Mouse (Mus musculus) intestine, embryonic 16.5 days (tissue): ENCODE data around the gene Mllt11. TPM values are rescaled to one million over a fixed set of nuclear protein-coding genes. Genes with fewer than 3 reads are reported as not detected.

Experiments
- ATAC-seq: fragments of 200-750 bp; cut with Nextera tagmentation; 2 replicates; pipeline ENCODE4 v1.8.0; 2017; ENCODE audit warnings: moderate TSS enrichment, moderate library complexity
- H3K27ac ChIP-seq: fragments of 300-500 bp; sonication (generic); 2 replicates; pipeline ENCODE4 v1.5.1; 2014; ENCODE audit warnings: mild to moderate bottlenecking, low read length
- H3K27me3 ChIP-seq: fragments of 300-500 bp; sonication (generic); replicated peaks from 2 replicates; pipeline ENCODE4 v1.6.1; 2014; ENCODE audit warnings: low read length, control low read depth, mixed read lengths; ENCODE audit not compliant: control insufficient read depth, insufficient read depth
- H3K36me3 ChIP-seq: fragments of 300-500 bp; sonication (generic); 2 replicates; pipeline ENCODE4 v1.6.1; 2014; ENCODE audit warnings: low read length, control low read depth; ENCODE audit not compliant: control insufficient read depth, insufficient read depth
- H3K4me1 ChIP-seq: fragments of 300-500 bp; sonication (generic); 2 replicates; pipeline ENCODE4 v1.6.1; 2014; ENCODE audit warnings: low read length, control low read depth, mixed read lengths; ENCODE audit not compliant: control insufficient read depth, insufficient read depth
- H3K4me2 ChIP-seq: fragments of 300-500 bp; sonication (generic); 2 replicates; pipeline ENCODE4 v1.6.1; 2014; ENCODE audit warnings: low read depth, low read length, control low read depth
- H3K4me3 ChIP-seq: fragments of 300-500 bp; sonication (generic); 2 replicates; pipeline ENCODE4 v1.5.1; 2014; ENCODE audit warnings: mild to moderate bottlenecking, low read length
- H3K9ac ChIP-seq: fragments of 300-500 bp; sonication (generic); 2 replicates; pipeline ENCODE4 v1.6.1; 2014; ENCODE audit warnings: low read depth, low read length
- H3K9me3 ChIP-seq: fragments of 300-500 bp; sonication (generic); 2 replicates; pipeline ENCODE4 v1.6.1; 2016; ENCODE audit warnings: low read length, control low read depth; ENCODE audit not compliant: control insufficient read depth
- WGBS: fragments of 180-500 bp; shearing (Covaris S2); extraction: QIAGEN DNeasy Blood & Tissue Kit; methylation state at CpG from one replicate; pipeline ENCODE4 v1.1.7; 2014; 5-methylcytosine and 5-hydroxymethylcytosine counted together
- polyA plus RNA-seq: library from polyadenylated mRNA; unstranded; fragments of >200 nt; fragmentation: Nextera tagmentation; extraction: Ambion mirVana; gene quantifications from 2 replicates; pipeline ENCODE4 v1.2.1, GENCODE M21; 2015

The Mllt11 gene
- polyA plus RNA-seq, 1 experiment from 2014 or later, result 15.0 TPM

GRCm38 (mm10) chr3:95210585-95210984, 21.4 kb downstream of the Mllt11 start:
- no peak overlapping the region for H3K9ac ChIP-seq
- H3K4me3 ChIP-seq, result no peak overlapping the region
- no peak for ATAC-seq
- WGBS, result 88% methylated on average over 2 of the region's 2 CpGs
- no peaks in the 10 kb centered on the region for H3K36me3 ChIP-seq
- H3K4me2 ChIP-seq, result no peak overlapping the region
- no peaks in the 10 kb centered on the region for H3K27me3 ChIP-seq
- H3K9me3 ChIP-seq, result no peaks in the 10 kb centered on the region
- H3K4me1 ChIP-seq, result 0 out of 2 replicates have a peak, but pooled peaks cover 3% of the 10 kb centered on the region
- H3K27ac ChIP-seq, result no peak overlapping the region

DNA sequence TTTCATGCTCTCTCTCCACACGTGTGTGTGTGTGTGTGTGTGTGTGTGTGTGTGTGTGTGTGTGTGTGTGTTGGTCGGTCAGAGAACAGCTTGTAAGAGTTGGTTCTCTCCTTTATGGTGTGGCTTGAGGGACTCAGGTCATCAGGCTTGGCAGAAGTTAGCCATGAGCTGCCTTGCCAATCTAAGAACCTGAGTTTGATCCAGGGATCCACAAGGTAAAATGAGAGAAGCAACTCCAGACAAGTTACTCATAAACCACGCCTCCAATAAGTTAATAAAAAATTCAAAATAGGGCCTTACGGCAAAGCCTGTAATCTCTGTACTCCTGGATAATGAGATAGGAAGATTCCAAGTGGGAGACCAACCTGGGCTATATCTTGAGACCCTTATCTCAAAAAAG, 23.7 kb downstream of the Mllt11 start:
- no peaks in the 10 kb centered on the region for H3K9me3 ChIP-seq
- no peak overlapping the region for H3K4me2 ChIP-seq
- H3K36me3 ChIP-seq, result peaks cover under 1% of the 10 kb centered on the region
- H3K4me1 ChIP-seq, result no peaks in the 10 kb centered on the region
- no peak overlapping the region for H3K4me3 ChIP-seq
- no peaks in the 10 kb centered on the region for H3K27me3 ChIP-seq
- H3K27ac ChIP-seq, result no peak overlapping the region
- ATAC-seq, result no peak
- H3K9ac ChIP-seq, result no peak overlapping the region
- 84% methylated on average over 4 of the region's 4 CpGs for WGBS

DNA sequence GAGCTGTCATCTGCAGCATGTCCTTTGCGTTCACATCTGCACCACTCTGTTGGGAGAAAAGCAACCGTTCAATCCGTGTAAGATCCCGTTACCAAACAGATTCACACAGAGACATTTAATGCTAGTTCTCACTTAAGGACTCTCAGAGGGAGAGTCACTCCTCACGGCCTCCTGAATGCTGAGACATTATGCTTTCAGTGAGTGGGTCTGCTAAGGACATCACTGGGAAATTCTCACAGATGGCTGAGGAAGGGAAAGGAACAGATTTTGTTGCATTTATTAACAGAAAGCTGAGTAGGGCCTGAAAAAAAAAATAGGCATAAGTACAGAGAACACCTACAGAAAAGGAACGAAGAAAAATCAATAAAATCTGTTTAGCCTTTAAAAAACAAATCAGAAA, 28.1 kb downstream of the Mllt11 start:
- no peak for ATAC-seq

DNA sequence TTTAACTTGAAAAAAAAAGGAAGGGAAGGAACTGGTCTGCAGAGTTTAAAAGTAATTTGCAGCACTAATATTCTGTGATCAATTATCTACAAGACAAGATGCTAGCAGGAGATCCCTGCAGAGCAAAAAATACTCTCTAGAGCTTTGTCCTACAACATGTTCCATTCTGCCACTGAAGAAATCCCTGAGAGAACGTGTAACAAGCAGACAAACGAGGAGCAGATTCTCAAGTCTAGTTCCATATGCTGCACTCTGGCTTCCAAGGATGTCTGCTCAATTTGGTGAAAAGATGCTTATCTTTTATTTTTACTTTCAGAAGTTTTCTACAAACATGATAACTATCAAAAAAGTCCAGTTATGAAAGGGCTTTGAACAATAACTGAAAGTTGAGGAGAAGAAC, 31.4 kb downstream of the Mllt11 start:
- H3K27ac ChIP-seq, result no peak overlapping the region
- WGBS, result 83% methylated on average over 2 of the region's 2 CpGs
- no peaks in the 10 kb centered on the region for H3K9me3 ChIP-seq
- no peak for ATAC-seq
- no peaks in the 10 kb centered on the region for H3K4me1 ChIP-seq
- H3K27me3 ChIP-seq, result no peaks in the 10 kb centered on the region
- no peak overlapping the region for H3K9ac ChIP-seq
- H3K4me2 ChIP-seq, result no peak overlapping the region
- H3K36me3 ChIP-seq, result peaks cover 12% of the 10 kb centered on the region
- no peak overlapping the region for H3K4me3 ChIP-seq

More for the DNA sequence above, 28.1 kb downstream of the Mllt11 start:
- H3K9ac ChIP-seq, result no peak overlapping the region
- H3K4me3 ChIP-seq, result no peak overlapping the region
- no peak overlapping the region for H3K27ac ChIP-seq
- H3K9me3 ChIP-seq, result no peaks in the 10 kb centered on the region
- H3K27me3 ChIP-seq, result no peaks in the 10 kb centered on the region
- H3K4me2 ChIP-seq, result no peak overlapping the region
- peaks cover 12% of the 10 kb centered on the region for H3K36me3 ChIP-seq
- 91% methylated on average over 6 of the region's 6 CpGs for WGBS
- no peaks in the 10 kb centered on the region for H3K4me1 ChIP-seq

GRCm38 (mm10) chr3:95200132-95200531, 31.8 kb downstream of the Mllt11 start:
- WGBS, result 86% methylated on average over 7 of the region's 7 CpGs
- no peak overlapping the region for H3K27ac ChIP-seq
- no peak for ATAC-seq

DNA sequence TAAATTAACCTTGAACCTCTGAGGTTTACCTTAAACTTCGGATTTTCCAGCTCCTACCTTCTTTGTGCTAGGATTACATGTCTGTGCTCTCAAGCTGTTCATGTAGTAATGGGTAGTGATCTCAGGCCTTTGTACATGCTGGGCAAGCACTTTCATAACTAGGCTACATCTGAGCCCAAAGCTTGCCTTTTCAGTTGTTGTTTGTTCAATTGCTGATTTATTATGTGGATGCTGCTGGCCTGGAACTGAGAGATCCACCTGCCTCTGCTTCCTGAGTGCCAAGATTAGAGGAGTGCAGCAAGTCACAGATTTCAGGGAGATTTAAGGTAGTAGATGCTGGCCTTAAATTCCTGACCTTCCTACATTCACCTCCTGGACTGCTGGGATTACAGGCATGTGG, 32.9 kb downstream of the Mllt11 start:
- Histone ChIP-seq H3K9ac (no peak overlapping the region), H3K27me3 (no peaks in the 10 kb centered on the region), H3K4me2 (no peak overlapping the region), H3K27ac (no peak overlapping the region), H3K36me3 (peaks cover 15% of the 10 kb centered on the region), H3K4me1 (no peaks in the 10 kb centered on the region), H3K4me3 (no peak overlapping the region), H3K9me3 (no peaks in the 10 kb centered on the region)
- 83% methylated on average over 1 of the region's 1 CpGs for WGBS
- ATAC-seq, result no peak

More at GRCm38 (mm10) chr3:95200132-95200531, 31.8 kb downstream of the Mllt11 start:
- H3K9me3 ChIP-seq, result no peaks in the 10 kb centered on the region
- peaks cover 12% of the 10 kb centered on the region for H3K36me3 ChIP-seq
- H3K27me3 ChIP-seq, result no peaks in the 10 kb centered on the region
- H3K4me2 ChIP-seq, result no peak overlapping the region
- no peak overlapping the region for H3K9ac ChIP-seq
- no peaks in the 10 kb centered on the region for H3K4me1 ChIP-seq
- H3K4me3 ChIP-seq, result no peak overlapping the region

GRCm38 (mm10) chr3:95195772-95196171, 36.2 kb downstream of the Mllt11 start:
- H3K4me2 ChIP-seq, result no peak overlapping the region
- no peak overlapping the region for H3K27ac ChIP-seq
- no peaks in the 10 kb centered on the region for H3K27me3 ChIP-seq
- no peak overlapping the region for H3K9ac ChIP-seq
- no peaks in the 10 kb centered on the region for H3K4me1 ChIP-seq
- ATAC-seq, result no peak
- H3K36me3 ChIP-seq, result peaks cover 3% of the 10 kb centered on the region
- H3K9me3 ChIP-seq, result no peaks in the 10 kb centered on the region
- no peak overlapping the region for H3K4me3 ChIP-seq
- 80% methylated on average over 2 of the region's 2 CpGs for WGBS

DNA sequence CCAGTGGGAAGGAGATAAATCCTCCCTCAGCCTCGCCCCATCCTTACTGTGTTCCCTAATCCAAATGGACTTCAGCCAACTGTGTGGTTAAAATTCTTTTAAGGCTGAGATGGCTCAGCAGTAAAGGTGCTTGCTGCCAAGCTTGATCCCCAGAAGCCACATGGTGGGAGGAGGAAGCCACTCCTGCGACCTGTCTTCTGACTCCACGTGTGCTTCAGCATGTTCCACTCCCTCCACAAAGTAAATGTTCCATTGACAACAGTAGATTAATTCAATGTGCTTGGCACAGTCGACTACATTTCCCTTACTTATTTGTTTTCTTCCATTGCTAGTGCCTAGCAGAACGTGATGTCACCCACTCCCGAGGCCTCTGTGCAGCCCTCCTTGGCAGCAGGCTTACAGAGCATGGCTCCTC, 37.2 kb downstream of the Mllt11 start:
- Histone ChIP-seq H3K4me2 (no peak overlapping the region), H3K36me3 (peaks cover 6% of the 10 kb centered on the region), H3K4me3 (no peak overlapping the region)

DNA sequence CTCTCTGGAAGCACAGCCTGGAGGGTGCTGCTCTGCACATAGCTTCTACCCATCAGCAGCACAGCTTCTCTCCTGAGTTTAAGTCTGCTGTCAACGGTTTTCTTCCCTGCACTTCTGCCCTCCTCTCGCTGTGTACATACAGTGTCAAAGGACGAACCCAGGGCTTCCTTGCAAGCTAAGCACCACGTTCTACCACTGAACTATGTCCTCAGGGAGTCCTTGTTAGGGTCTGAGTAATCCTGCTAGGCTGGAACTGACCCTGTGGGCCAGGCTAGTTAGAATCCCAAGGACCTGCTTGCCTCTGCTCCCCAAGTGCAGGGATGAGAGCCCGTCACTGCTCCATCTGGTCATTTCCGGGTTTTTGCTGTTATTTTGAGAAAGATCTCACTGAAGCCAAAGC, 45.1 kb downstream of the Mllt11 start:
- H3K36me3 ChIP-seq, result peaks cover 36% of the 10 kb centered on the region
- H3K27me3 ChIP-seq, result no peaks in the 10 kb centered on the region
- H3K9me3 ChIP-seq, result no peaks in the 10 kb centered on the region
- no peak overlapping the region for H3K9ac ChIP-seq
- no peaks in the 10 kb centered on the region for H3K4me1 ChIP-seq
- H3K27ac ChIP-seq, result no peak overlapping the region
- WGBS, result 85% methylated on average over 6 of the region's 6 CpGs
- no peak for ATAC-seq
- no peak overlapping the region for H3K4me3 ChIP-seq
- H3K4me2 ChIP-seq, result no peak overlapping the region

More for the DNA sequence above, 37.2 kb downstream of the Mllt11 start:
- no peak overlapping the region for H3K27ac ChIP-seq
- WGBS, result 79% methylated on average over 6 of the region's 6 CpGs
- H3K9me3 ChIP-seq, result no peaks in the 10 kb centered on the region
- H3K4me1 ChIP-seq, result no peaks in the 10 kb centered on the region
- no peak for ATAC-seq
- no peak overlapping the region for H3K9ac ChIP-seq
- no peaks in the 10 kb centered on the region for H3K27me3 ChIP-seq

GRCm38 (mm10) chr3:95186100-95186499, 45.9 kb downstream of the Mllt11 start:
- Histone ChIP-seq H3K36me3 (peaks cover 36% of the 10 kb centered on the region), H3K4me2 (no peak overlapping the region), H3K27ac (no peak overlapping the region), H3K4me3 (no peak overlapping the region), H3K4me1 (no peaks in the 10 kb centered on the region), H3K9ac (no peak overlapping the region), H3K27me3 (no peaks in the 10 kb centered on the region), H3K9me3 (no peaks in the 10 kb centered on the region)
- no peak for ATAC-seq
- 81% methylated on average over 2 of the region's 2 CpGs for WGBS
